Mouse (Mus musculus): ENCODE measurements at regions not wholly inside any gene's neighbourhood (a gene's known extent, or its start where the extent isn't known, plus 50 kb on each side); places are given as distances from the start of the nearest gene placed in this dataset.

- no peak for ATAC-seq
- POLR2A ChIA-PET, result no interaction called here
- in situ Hi-C loops (cut with MboI; ENCODE audit: low pct_unique_long_range_greater_than_20kb), result no loop called here
- DNase-seq (ENCODE audit: low read depth, low spot score), result no peak
- no peaks in the 10 kb centered on the region for H3K27me3 ChIP-seq
- CTCF ChIA-PET, result no interaction called here
- TF ChIP-seq CTCF (IDR thresholded peaks at IDR 0.05), result no peak
These were observed 190.2 kb upstream of the Cdh20 start for GRCm38 (mm10) chr1:104578123-104578522.

DNA sequence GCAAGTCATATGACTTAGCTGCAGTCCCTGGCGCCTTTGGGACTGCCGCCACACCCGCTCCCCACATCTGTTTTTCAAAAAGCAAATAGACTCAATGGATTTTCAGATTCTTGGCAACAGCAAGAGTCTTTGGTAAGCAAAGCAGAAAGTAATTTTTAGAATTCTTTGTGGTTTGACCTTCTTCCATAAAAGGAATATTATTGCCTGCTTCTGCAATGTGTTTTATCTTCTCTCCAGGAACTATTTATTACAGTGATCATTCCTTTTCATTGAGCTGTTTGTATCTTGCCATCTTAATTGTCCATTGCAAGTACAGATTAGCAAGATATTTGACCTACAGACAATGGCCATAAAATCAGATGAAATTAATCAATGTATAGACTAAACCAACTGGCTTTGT lies 184.2 kb upstream of the Cdh20 start:
- no peaks in the 10 kb centered on the region for H3K27me3 ChIP-seq
- no peak for TF ChIP-seq CTCF (IDR thresholded peaks at IDR 0.05)
- ChIA-PET CTCF (interaction anchor here (0.6 kb wide), 1 partner anchor 79 kb away, joined by 3 read pairs; no protein-coding TSS in a partner anchor), POLR2A (no interaction called here)
- ATAC-seq (peak; percentile 82), DNase-seq (ENCODE audit: low read depth, low spot score) (peak; percentile 15)
- in situ Hi-C loops (cut with MboI; ENCODE audit: low pct_unique_long_range_greater_than_20kb), result no loop called here

DNA sequence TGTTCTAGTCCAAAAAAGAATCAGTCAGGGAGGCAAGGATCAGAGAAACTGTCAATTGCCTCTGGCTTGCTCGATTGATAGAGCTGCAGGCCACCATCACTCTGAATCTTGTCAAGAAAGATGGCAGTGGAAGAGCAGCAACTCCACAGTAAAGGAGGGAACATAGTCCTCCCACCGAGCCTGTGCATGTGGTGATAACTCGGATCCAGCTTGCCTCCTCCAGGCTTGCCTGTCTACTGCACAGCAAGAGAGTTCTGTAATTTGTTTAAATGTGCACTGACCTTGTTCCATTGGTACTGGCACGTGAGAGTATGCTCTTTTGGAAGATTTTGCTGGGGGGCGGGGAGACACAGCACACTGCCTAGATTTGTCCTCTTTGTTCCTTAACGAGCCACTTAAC lies 181.3 kb upstream of the Cdh20 start:
- ChIA-PET POLR2A (interaction anchor here (0.7 kb wide), 1 partner anchor 233 kb away, joined by 3 read pairs; no protein-coding TSS in a partner anchor), CTCF (interaction anchor here (0.9 to 1.4 kb wide), 2 partner anchors 17 to 198 kb away, joined by 3 to 5 read pairs; no protein-coding TSS in a partner anchor)
- in situ Hi-C loops (cut with MboI; ENCODE audit: low pct_unique_long_range_greater_than_20kb), result no loop called here
- ATAC-seq (no peak), DNase-seq (ENCODE audit: low read depth, low spot score) (no peak)
- TF ChIP-seq CTCF (IDR thresholded peaks at IDR 0.05), result no peak
- H3K27me3 ChIP-seq, result no peaks in the 10 kb centered on the region

- in situ Hi-C loops (cut with MboI; ENCODE audit: low pct_unique_long_range_greater_than_20kb), result no loop called here
- POLR2A ChIA-PET, result no interaction called here
- CTCF ChIA-PET, result no interaction called here
- TF ChIP-seq CTCF (IDR thresholded peaks at IDR 0.05), result no peak
- ATAC-seq (no peak), DNase-seq (ENCODE audit: low read depth, low spot score) (no peak)
- no peaks in the 10 kb centered on the region for H3K27me3 ChIP-seq
These were observed 163.0 kb upstream of the Cdh20 start for GRCm38 (mm10) chr1:104605301-104605700.

- no peaks in the 10 kb centered on the region for H3K27me3 ChIP-seq
- DNase-seq (ENCODE audit: low read depth, low spot score) (no peak), ATAC-seq (no peak)
- TF ChIP-seq CTCF (IDR thresholded peaks at IDR 0.05), result peak; percentile 33
- in situ Hi-C loops (cut with MboI; ENCODE audit: low pct_unique_long_range_greater_than_20kb), result no loop called here
- ChIA-PET CTCF (no interaction called here), POLR2A (no interaction called here)
These were observed 158.9 kb upstream of the Cdh20 start for GRCm38 (mm10) chr1:104609409-104609808.

DNA sequence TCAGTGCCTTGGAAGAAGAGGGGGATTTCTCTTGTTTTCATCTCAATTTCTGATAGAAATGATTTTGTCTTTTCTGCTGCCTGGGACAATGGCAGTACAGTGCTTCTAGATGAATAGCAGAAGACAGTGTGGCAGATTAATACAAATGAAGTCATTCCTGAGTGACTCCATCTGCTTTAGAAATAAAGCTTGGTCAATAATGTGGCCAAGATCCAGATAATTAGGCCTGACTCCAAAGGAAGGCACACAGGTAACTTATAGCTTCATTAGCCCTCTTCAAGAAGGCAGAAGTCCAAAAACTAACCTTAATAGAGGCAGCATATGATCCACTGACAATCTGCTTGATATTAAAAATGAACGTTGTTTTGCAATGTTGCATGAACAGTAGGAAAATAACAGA lies 151.0 kb upstream of the Cdh20 start:
- ChIA-PET POLR2A (no interaction called here), CTCF (no interaction called here)
- no peak for TF ChIP-seq CTCF (IDR thresholded peaks at IDR 0.05)
- no peaks in the 10 kb centered on the region for H3K27me3 ChIP-seq
- in situ Hi-C loops (cut with MboI; ENCODE audit: low pct_unique_long_range_greater_than_20kb), result no loop called here
- DNase-seq (ENCODE audit: low read depth, low spot score) (no peak), ATAC-seq (no peak)

GRCm38 (mm10) chr1:104619805-104620375 lies 148.4 kb upstream of the Cdh20 start:
- in situ Hi-C loops (cut with MboI; ENCODE audit: low pct_unique_long_range_greater_than_20kb), result no loop called here
- DNase-seq (ENCODE audit: low read depth, low spot score) (no peak), ATAC-seq (no peak)
- ChIA-PET POLR2A (no interaction called here), CTCF (no interaction called here)
- no peak for TF ChIP-seq CTCF (IDR thresholded peaks at IDR 0.05)
- H3K27me3 ChIP-seq, result no peaks in the 10 kb centered on the region

DNA sequence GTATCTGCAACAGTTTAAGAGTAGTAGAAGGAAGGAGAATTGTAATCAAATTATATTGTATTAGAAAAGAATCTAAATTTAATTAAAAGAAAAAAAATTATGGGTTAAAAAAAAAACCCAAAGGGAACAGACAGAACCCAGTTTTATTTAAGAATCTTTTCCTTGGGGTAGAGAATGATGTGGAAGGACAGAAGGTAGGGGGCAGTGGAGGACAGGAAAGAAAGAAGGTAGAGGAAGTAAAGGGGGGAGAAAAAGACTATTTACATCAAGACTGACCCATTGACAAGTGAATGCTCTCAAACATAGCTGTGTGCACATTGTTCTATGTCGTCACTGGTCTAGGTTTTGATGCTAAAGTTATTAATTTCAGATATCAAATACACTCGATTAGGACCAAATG lies 142.8 kb upstream of the Cdh20 start:
- ChIA-PET POLR2A (no interaction called here), CTCF (no interaction called here)
- no peak for TF ChIP-seq CTCF (IDR thresholded peaks at IDR 0.05)
- peaks cover 2% of the 10 kb centered on the region for H3K27me3 ChIP-seq
- no peak for ATAC-seq
- in situ Hi-C loops (cut with MboI; ENCODE audit: low pct_unique_long_range_greater_than_20kb), result no loop called here
- no peak for DNase-seq (ENCODE audit: low read depth, low spot score)

DNA sequence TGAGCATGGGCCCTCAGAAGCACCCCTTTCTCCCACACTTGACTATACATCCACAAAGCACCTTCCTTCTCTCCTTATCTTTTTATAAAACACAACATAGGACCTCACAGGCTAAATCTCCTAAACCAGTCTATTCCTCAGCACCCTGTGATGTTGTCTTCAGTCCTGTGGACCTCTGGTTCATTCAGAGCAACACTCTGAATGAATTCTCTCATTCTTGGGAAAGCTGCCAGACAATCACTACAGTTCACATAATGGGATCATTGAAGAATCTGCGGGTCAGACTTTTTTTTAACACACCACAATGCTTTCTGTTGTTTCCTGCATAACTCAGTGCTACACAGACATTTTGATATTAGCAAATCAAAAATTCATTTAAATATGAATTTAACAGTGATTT lies 115.9 kb upstream of the Cdh20 start:
- no peaks in the 10 kb centered on the region for H3K27me3 ChIP-seq
- ATAC-seq (no peak), DNase-seq (ENCODE audit: low read depth, low spot score) (no peak)
- CTCF ChIA-PET, result no interaction called here
- TF ChIP-seq CTCF (IDR thresholded peaks at IDR 0.05), result no peak
- POLR2A ChIA-PET, result no interaction called here
- in situ Hi-C loops (cut with MboI; ENCODE audit: low pct_unique_long_range_greater_than_20kb), result no loop called here
